Mouse (Mus musculus): Measurements from ENCODE around the gene Rab8a.

Rab8a gene

DNA sequence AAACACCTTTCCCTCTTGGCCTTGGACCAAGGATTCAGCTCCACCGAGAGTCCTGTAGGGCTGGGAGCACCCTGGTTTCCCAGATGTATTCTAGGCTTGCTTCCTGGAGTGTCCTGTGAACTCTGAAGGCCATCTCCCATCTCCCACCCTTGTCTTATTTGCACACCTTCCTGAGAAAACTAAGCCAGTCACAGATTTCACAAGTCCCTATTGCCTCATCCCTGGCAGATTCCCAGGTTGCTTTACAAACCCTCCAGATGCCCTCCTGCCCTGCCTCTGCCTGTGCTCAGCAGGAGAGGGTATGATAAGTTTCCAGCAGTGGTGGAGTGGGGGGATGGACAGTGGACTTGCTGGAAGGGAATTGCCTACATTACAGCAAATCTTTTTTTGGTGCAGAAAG lies 14.9 kb upstream of the Rab8a start:
- DNase-seq (ENCODE audit: extremely low spot score, low spot score) = no peak

GRCm38 (mm10) chr8:72146556-72146955 lies 14.4 kb upstream of the Rab8a start:
- no peak for DNase-seq (ENCODE audit: extremely low spot score, low spot score)

DNA sequence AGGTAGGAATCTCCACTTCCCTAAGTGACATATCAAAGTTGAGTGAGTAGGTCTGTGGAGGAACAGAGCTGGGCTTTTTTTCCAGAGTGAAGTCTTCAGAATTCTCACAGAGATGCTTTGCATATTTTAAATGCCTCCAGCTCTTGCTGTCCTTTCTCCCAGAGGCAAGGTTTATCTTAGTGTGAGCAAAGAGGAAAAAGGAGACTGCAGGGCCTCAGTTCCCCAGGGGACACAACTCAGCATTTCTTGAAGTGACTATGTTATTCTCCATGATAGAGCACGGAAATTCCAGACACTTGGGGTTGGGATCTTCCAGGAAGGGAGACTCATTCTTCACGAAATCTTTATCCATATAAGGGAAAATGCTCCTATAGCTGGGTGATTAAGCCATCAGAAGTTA lies 13.7 kb upstream of the Rab8a start:
- DNase-seq (ENCODE audit: extremely low spot score, low spot score) = no peak

DNA sequence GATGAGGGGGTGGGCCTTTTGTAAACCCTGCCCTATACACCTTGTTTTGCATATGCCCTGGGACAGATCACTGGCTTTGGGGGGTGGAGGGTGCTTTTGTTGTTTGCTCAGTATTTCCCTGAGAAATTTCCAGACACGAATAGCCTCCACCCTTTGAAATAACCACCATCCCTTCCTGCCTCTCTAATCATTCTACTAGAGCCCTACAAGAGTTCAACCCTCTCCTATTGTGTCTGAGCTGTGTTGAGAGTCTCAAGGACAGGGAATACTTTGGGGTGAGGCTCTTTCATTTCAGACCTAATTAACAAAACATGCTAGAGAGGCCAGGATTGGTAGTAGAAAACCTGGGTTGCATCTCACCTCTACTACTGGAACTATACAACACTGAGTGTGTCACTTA lies 11.9 kb upstream of the Rab8a start:
- no peak for DNase-seq (ENCODE audit: extremely low spot score, low spot score)

- DNase-seq (ENCODE audit: extremely low spot score, low spot score) = no peak
These were observed 9.5 kb upstream of the Rab8a start for GRCm38 (mm10) chr8:72151418-72152078.

DNA sequence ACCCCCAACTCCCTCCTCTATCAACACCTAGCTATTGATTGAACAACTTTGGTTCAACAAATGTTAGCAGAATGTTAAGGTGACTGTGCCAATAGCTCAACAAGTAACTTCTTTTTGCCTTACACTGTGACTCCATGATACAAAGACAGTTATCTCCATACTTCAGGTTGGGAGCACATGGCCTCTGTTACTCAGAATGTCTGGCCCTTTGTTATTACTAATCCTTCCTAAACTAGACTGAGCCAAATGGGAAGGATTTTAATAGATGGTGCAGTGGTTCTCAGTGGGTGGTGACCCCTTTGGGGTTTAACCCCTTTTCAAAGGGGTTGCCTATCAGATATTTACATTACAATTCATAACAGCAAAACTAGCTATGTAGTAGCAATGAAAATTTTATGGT lies 7.6 kb upstream of the Rab8a start:
- no peak for DNase-seq (ENCODE audit: extremely low spot score, low spot score)

DNA sequence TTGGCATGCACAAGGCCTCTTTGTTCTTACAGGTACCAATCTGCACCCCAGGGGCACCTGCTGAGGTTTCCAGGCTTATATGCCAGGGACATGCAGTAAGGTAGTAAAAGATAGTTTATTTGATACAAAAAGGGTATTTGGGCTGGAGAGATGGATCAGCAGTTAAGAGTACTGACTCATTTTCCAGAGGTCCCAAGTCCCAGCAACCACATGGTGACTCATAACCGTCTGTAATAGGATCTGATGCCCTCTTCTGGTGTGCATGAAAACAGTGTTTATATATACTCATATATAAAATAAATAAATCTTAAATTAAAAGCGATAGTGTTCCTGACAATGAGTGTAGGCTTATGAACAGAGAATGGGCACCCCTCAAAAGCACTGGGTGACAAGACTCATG lies 2.9 kb upstream of the Rab8a start:
- no peak for DNase-seq (ENCODE audit: extremely low spot score, low spot score)

- no peak for DNase-seq (ENCODE audit: extremely low spot score, low spot score)
These were observed 2.3 kb upstream of the Rab8a start for GRCm38 (mm10) chr8:72158726-72159125.

DNA sequence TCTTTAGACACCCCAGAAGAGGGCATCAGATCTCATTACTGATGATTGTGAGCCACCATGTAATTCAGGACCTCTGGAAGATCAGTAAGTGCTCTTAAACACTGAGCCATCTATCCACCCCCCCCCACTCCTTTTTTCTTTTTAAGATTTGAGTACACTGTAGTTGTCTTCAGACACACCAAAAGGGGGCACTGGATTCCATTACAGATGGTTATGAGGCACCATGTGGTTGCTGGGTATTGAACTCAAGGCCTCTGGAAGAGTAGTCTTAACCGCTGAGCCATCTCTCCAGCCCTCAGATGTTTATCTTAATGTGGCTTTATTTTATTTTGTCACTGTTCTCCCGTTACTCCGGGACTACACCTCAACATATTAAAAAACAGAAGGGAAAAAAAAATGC lies 993 bp upstream of the Rab8a start:
- DNase-seq (ENCODE audit: extremely low spot score, low spot score) = no peak

GRCm38 (mm10) chr8:72162821-72163220 lies 1.8 kb downstream of the Rab8a start:
- no peak for DNase-seq (ENCODE audit: extremely low spot score, low spot score)

DNA sequence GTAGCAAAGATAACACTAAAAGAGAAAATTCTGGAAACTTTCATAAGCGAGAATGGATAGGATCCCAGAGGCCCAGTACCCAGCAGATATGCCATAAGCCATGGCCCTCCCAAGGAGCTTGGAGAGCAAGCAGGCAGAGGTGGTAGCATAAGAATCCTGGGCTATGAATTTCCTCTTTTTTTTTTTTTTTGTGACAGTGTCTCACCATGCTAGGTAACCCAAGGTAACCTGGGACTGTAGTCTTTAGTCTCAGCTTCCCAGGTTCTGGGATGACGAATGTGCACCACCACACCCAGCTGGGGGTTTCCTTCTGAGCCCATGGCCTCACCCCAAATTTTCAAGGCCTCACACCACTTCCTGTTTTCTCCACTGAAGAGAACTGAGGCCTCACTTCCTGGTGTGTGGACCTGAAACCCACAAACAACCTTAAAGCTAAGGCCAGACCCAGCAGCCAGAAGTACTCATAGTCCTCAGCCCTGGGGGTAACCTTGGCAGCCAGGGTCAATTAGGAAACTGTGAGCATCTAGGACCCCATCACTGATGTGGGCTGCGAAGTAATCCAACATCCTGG lies 8.2 kb downstream of the Rab8a start:
- DNase-seq (ENCODE audit: extremely low spot score, low spot score) = no peak

- no peak for DNase-seq (ENCODE audit: extremely low spot score, low spot score)
These were observed 8.8 kb downstream of the Rab8a start for GRCm38 (mm10) chr8:72169681-72170249.

DNA sequence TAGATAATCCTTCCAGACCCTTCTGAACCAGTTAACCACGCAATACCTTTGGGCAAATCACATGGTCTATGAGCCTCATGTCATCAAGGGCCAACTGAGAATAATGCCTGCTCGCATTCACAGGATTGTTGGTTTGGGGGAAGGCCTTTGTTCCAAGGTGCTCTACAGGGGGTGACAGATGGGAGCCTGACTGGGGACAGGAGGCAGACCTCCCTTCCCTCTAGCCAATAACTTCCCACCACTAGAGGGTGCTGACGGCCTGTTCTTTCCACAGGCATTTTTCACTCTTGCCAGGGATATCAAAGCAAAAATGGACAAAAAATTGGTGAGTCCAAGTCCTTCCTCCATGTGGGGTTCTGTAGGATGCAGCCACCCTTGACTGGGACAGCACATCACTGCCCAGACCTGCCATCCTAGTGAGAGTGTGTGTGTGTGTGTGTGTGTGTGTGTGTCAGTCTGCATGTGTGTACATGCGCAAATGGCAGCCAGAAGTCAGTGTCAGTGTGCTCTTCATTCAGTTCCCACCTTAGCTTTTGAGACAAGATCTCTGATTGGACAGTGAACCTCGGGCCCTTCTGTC lies 16.4 kb downstream of the Rab8a start:
- DNase-seq (ENCODE audit: extremely low spot score, low spot score) = peak; percentile 56

- DNase-seq (ENCODE audit: extremely low spot score, low spot score) = no peak
These were observed 22.7 kb downstream of the Rab8a start for GRCm38 (mm10) chr8:72183554-72184202.

DNA sequence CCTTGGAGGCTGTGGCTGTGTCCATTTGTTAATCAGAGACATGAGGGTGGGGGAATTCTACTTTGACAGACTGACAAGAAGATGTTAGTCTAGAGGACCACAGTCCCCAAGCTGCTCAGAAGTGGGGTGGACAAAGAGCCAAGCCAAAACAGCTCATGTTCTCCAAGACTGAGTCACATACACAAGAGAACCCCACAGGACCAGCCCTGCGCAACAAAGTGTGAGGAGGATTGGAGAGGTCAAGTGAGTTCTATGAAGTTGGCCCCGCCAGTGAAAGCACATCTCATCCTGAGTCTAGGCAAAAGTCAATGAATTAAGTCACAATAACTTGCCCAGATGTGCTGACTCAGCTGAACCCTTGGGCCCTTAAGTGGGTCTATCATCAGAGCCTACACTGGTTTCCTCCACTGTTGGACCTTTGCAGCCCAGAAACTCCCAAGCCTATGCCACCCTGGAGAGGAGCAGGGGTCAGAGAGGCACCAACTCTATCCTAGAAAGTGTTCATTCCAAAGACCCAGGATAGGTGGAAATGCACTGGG lies 26.9 kb downstream of the Rab8a start:
- no peak for DNase-seq (ENCODE audit: extremely low spot score, low spot score)

GRCm38 (mm10) chr8:72189417-72190214 lies 28.6 kb downstream of the Rab8a start, which contains the start of gene Hsh2d:
TSS of gene Hsh2d (plus strand) at chr8:72189638.
- DNase-seq (ENCODE audit: extremely low spot score, low spot score) = no peak

DNA sequence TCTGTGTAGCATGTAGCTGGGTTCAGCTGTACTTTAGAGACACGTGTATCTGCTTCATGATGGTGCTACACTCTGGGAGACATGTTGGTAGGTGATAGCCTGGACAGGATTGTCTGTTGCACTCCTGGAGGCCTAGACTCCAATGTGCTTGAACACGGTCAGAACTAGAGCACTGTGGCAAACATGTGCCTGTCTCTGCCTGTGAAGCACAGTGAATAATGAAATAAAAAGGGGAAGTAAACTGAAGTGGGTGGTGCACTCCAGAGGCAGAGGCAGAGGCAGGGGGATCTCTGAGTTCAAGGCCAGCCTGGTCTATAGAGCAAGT lies 29.2 kb downstream of the Rab8a start:
- DNase-seq (ENCODE audit: extremely low spot score, low spot score) = no peak

DNA sequence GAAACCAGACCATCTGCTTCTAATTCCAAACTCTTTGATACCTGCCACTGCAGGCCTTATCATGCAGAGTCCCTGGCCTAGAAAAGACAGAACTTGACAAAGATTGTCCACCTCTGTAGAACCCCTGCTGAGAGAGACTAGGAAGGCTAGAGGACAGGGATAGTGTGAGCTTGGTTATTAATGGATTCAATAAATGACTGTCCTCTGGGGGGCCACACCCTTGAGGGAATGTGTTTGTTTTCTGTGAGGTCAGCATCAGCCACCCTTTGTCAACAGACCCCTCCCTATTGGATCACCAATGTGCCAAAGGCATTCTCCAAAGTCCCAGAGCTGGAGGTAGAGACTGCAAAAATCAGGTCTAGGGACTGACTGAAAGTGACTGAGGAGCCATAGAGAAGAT lies 31.1 kb downstream of the Rab8a start:
- no peak for DNase-seq (ENCODE audit: extremely low spot score, low spot score)

DNA sequence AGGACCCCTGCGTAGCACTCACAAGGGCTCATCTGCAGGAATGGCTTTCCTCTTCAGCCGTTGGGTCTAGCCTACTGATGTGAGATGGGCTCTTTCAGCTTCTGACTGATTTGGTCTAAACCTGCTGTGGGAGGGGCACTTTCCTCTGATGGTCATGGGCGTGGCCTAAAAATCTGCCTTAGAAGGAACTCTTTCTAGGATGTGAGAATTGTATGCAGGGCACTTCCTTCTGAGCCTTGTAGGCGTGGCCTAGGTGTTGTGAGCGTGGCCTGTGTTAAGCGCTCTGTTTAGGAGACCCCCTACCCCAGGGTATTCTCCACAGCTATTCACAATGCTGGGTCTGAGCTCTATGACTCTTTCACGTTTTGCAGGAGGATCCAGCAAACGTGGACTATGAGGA lies 37.0 kb downstream of the Rab8a start:
- DNase-seq (ENCODE audit: extremely low spot score, low spot score) = no peak

DNA sequence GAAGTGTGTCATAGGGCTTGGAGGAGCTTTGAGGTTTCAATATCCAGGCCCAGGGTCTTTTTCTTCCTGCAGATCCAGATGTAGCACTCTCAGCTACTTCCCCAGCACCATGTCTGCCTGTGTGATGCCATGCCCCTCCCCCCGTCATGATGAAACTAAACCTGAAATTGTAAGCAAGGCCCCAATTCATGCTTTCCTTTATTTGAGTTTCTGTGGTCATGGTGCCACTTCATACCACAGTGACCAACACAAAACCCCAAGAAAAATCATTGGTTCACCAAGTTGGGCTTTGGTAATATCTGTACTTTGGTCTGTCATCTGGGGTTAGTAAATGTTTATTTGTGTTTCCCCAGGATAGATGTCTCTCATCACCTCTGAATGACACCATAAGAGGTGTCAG lies 47.6 kb downstream of the Rab8a start:
- no peak for DNase-seq (ENCODE audit: extremely low spot score, low spot score)

GRCm38 (mm10) chr8:72210222-72210621 lies 49.2 kb downstream of the Rab8a start:
- no peak for DNase-seq (ENCODE audit: extremely low spot score, low spot score)

Measured in neural tube, embryonic 10.5 days (tissue).